Mouse (Mus musculus) midbrain, embryonic 10.5 days (tissue): ENCODE measurements around the gene Hoxa9. TPM values are rescaled to one million over a fixed set of nuclear protein-coding genes. Genes with fewer than 3 reads are reported as not detected.

Experiments
- DNase-seq: peaks from one replicate; pipeline ENCODE4 v3.0.0-alpha.2; 2017; ENCODE audit warnings: low spot score
- H3K27ac ChIP-seq: fragments of 300-500 bp; sonication (generic); replicated peaks from 2 replicates; pipeline ENCODE4 v1.5.1; 2016; ENCODE audit warnings: mild to moderate bottlenecking
- H3K27me3 ChIP-seq: fragments of 300-500 bp; sonication (generic); 2 replicates; pipeline ENCODE4 v1.6.1; 2016; ENCODE audit warnings: low read depth, mild to moderate bottlenecking; ENCODE audit not compliant: poor library complexity, severe bottlenecking
- H3K36me3 ChIP-seq: fragments of 300-500 bp; sonication (generic); 2 replicates; pipeline ENCODE4 v1.6.1; 2016; ENCODE audit warnings: mild to moderate bottlenecking, moderate library complexity
- H3K4me1 ChIP-seq: fragments of 300-500 bp; sonication (generic); 2 replicates; pipeline ENCODE4 v1.6.1; 2016
- H3K4me3 ChIP-seq: fragments of 300-500 bp; sonication (generic); 2 replicates; pipeline ENCODE4 v1.5.1; 2016; ENCODE audit warnings: mild to moderate bottlenecking, moderate library complexity
- H3K9me3 ChIP-seq: fragments of 300-500 bp; sonication (generic); replicated peaks from 2 replicates; pipeline ENCODE4 v1.6.1; 2016; ENCODE audit warnings: mild to moderate bottlenecking
- WGBS: fragments of 180-500 bp; shearing (Covaris S2); methylation state at CpG from one replicate; pipeline ENCODE4 v1.1.7; 2016; 5-methylcytosine and 5-hydroxymethylcytosine counted together
- polyA plus RNA-seq: library from polyadenylated mRNA; unstranded; fragments of >200 nt; fragmentation: Nextera tagmentation; extraction: Ambion mirVana; gene quantifications from 2 replicates; pipeline ENCODE4 v1.2.1, GENCODE M21; 2016

Gene Hoxa9
- polyA plus RNA-seq, 1 experiment from 2014 or later, result not detected

DNA sequence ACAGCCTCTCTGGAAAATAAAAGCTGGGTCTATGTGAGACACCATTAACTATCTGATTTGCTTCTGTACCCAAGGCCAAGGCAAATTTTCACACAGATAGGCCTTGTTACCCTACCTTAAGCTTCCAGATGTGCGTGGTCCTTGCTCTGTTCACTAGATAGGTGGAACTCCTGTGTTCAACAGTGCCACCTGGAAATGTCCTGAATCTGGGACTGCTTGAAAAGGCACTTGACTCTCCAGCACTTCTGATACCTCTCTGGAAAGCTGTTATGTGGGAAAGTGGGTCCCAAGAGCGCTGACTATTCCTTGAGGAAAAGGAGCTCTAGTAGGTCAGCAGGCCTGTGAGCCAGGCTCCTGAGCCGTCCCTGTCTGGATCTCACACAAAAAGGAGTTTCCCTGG lies 5.9 kb upstream of the Hoxa9 start:
- 0 out of 2 replicates have a peak, but pooled peaks cover 4% of the 10 kb centered on the region for H3K4me1 ChIP-seq
- 5% methylated on average over 3 of the region's 3 CpGs for WGBS
- no peak overlapping the region for H3K27ac ChIP-seq
- no peaks in the 10 kb centered on the region for H3K9me3 ChIP-seq
- H3K4me3 ChIP-seq, result no peak overlapping the region
- peaks cover 100% of the 10 kb centered on the region for H3K27me3 ChIP-seq
- no peak for DNase-seq
- H3K36me3 ChIP-seq, result no peaks in the 10 kb centered on the region

DNA sequence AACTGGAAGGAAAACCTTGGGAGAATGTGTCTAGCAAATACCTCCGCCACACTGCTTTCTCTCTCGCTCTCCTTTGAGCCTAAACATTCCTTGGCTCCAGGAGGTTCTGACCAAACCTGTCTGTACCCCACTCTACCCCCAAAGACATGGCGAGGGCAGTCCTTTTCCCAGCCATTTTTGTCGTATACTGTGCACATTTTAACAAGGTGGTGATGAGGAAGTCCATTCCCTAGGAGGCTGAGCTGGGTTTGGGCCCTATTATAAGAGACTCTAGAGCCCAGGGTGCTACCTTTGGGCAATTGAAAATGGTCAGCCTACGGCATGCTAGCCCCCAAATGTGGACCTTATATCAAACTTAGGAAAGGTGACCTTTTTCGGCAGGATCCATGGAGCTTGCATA lies 5.0 kb upstream of the Hoxa9 start:
- no peak for DNase-seq
- no peaks in the 10 kb centered on the region for H3K36me3 ChIP-seq
- no peaks in the 10 kb centered on the region for H3K9me3 ChIP-seq
- 24% methylated on average over 6 of the region's 6 CpGs for WGBS
- 0 out of 2 replicates have a peak, but pooled peaks cover 4% of the 10 kb centered on the region for H3K4me1 ChIP-seq
- H3K4me3 ChIP-seq, result no peak overlapping the region
- peaks cover 100% of the 10 kb centered on the region for H3K27me3 ChIP-seq
- H3K27ac ChIP-seq, result no peak overlapping the region

DNA sequence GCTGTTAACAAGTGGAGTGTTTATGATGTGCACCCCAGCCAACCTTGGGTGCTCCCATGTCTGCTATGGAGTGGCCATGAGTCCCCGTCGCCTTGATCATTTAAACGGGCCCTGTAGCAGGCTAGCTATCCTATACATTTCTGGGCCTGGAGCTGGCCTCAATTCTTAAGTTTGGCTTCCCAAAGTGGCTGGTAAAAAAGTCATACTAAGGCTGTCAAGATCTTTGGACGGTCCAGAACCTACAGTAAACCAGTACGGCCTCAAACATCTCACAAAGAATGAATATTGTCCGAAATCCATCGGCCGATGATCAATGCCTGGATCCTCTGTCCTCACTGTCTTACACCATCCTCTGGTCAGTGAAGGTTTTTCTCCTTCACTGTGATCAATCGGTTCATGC lies 4.4 kb upstream of the Hoxa9 start:
- peaks cover 100% of the 10 kb centered on the region for H3K27me3 ChIP-seq

DNA sequence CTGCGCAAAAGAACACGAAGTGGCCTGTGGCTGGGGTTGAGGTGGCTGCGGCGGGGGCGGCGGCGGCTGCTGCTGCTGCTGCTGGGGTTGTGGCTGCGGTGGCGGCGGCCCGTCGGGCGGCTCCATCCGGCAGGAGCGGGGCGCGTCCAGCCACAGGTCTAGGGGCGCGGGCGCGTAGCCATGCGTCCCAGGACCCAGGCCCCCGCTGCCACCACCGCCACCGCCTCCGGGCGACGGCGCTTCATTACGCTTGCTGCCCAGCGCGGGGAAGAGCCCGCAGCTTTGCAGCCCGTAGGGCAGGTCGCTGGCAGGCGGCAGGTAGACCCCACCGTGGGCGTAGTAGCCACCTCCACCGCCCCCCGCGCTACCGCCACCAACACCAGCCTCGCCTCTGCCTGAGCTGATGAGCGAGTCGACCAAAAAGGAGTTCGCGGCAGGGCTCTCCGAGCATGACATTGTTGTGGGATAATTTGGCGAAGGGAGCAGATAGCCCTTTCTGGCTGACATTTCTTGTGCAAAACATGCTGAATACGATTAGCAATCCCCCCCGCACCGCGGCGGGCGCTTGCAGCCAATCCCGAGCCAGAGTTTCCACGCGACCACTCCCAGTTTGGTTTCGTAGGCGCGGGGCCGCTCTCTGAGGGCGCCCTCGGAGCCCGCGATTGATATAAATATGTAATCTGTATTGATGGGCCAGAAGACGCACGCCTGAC lies 3.7 kb upstream of the Hoxa9 start:
- DNase-seq, result no peak
- Histone ChIP-seq H3K36me3 (no peaks in the 10 kb centered on the region), H3K27ac (no peak overlapping the region), H3K27me3 (peaks cover 100% of the 10 kb centered on the region), H3K4me3 (0 out of 2 replicates have a peak overlapping the region, but pooled peaks have one; percentile 11), H3K4me1 (peaks cover 7% of the 10 kb centered on the region; the same call in 1 of the 2 replicates), H3K9me3 (no peaks in the 10 kb centered on the region)
- 2% methylated on average over 68 of the region's 68 CpGs for WGBS

More for the DNA sequence above, 4.4 kb upstream of the Hoxa9 start:
- Histone ChIP-seq H3K4me3 (no peak overlapping the region), H3K9me3 (no peaks in the 10 kb centered on the region), H3K4me1 (peaks cover 7% of the 10 kb centered on the region; the same call in 1 of the 2 replicates), H3K27ac (no peak overlapping the region), H3K36me3 (no peaks in the 10 kb centered on the region)
- no peak for DNase-seq
- 32% methylated on average over 9 of the region's 9 CpGs for WGBS

DNA sequence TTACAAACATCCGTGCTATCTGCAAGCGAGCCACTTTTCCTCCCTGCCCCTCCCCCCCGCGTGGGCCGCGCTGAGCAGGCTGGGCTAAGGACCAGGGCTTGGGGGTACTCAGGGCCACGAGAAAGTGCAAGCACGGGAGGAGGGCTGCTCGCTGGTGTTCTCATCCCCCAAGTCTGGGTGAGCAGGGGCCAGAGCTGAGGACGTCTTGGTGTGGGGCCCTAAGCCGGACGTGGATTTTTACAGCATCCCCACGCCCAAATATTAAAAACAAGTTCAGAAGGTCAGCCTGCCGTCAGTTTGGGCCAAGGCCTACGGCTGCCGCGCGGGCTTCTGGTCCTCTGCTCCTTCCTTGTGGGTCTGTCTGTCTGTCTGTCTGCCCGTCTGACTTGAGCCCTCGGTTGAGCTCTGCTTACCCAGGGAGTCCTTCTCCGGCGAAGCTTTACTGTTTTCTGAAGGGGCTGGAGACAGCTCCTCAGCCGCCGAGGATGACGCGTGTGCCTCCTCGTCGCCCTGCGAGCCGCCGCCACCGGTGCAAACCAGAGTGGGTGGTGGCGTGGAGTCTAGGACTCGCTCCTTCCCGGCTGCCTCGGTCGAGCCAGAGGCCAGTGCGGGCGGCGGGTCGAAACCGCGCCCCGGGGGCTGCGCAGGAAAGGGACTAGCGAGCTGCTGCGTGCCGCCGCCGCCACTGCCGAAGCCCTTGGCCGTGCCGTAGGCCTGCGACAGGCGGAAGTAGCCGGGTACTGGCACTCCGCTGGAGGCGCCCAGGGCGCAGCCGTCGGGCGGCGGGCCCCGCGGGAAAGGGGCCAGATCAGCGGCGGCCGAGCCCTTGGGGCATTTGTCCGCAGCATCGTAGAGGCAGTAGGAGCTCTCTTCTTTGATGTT lies 2.9 kb upstream of the Hoxa9 start:
- 1% methylated on average over 70 of the region's 70 CpGs for WGBS
- Histone ChIP-seq H3K4me1 (peaks cover 7% of the 10 kb centered on the region; the same call in 1 of the 2 replicates), H3K27ac (no peak overlapping the region), H3K4me3 (no peak overlapping the region), H3K27me3 (peaks cover 100% of the 10 kb centered on the region), H3K9me3 (no peaks in the 10 kb centered on the region), H3K36me3 (no peaks in the 10 kb centered on the region)
- no peak for DNase-seq

DNA sequence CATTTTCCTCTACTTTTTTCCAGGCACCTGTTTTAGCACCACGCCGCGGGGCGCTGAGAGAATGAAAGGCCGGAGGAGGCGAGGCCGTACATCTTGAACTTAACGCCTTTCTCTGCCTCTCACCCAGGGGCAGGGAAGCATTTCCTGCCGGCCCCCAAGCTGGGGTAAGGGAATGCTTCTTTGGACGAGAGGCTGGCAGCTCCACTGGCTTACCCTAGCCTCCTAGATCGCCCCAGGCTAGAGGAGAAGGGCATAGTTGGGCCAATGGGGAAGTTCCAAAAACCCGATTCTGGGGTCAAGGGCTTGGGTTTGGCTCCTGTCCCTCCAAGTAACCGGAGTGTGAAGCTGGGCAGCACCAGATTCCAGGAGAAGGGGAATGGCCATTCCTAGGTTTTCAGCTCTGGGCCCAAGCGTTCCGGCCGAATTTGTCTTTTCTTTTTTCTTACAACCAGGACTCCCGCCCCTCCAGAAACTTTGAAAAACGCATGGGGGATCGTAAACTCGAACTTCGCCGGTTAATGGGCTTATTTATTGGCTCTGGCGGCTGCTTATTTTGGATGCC lies 2.2 kb upstream of the Hoxa9 start:
- Histone ChIP-seq H3K4me1 (peaks cover 7% of the 10 kb centered on the region; the same call in 1 of the 2 replicates), H3K9me3 (no peaks in the 10 kb centered on the region), H3K27ac (no peak overlapping the region), H3K27me3 (peaks cover 100% of the 10 kb centered on the region), H3K36me3 (no peaks in the 10 kb centered on the region), H3K4me3 (no peak overlapping the region)
- DNase-seq, result no peak
- WGBS, result 3% methylated on average over 23 of the region's 23 CpGs

DNA sequence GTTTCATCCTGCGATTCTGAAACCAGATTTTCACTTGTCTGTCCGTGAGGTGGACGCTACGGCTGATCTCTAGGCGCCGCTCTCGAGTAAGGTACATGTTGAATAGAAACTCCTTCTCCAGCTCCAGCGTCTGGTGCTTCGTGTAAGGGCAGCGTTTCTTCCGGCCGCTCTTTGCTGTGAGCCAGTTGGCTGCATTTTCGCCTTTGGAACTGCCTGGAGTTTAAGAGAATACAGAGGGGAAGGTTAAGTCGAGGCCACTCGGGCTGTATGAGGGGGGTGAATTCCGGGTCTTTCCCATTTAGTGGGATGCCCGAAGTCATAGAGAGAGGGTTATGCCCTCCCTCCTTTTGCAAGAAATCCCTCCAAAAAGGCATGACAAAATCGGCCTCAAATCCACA lies 1.7 kb upstream of the Hoxa9 start:
- Histone ChIP-seq H3K27ac (no peak overlapping the region), H3K4me3 (no peak overlapping the region), H3K27me3 (peaks cover 100% of the 10 kb centered on the region), H3K9me3 (no peaks in the 10 kb centered on the region), H3K36me3 (no peaks in the 10 kb centered on the region), H3K4me1 (peaks cover 7% of the 10 kb centered on the region; the same call in 1 of the 2 replicates)
- no peak for DNase-seq
- under 1% methylated on average over 18 of the region's 18 CpGs for WGBS

DNA sequence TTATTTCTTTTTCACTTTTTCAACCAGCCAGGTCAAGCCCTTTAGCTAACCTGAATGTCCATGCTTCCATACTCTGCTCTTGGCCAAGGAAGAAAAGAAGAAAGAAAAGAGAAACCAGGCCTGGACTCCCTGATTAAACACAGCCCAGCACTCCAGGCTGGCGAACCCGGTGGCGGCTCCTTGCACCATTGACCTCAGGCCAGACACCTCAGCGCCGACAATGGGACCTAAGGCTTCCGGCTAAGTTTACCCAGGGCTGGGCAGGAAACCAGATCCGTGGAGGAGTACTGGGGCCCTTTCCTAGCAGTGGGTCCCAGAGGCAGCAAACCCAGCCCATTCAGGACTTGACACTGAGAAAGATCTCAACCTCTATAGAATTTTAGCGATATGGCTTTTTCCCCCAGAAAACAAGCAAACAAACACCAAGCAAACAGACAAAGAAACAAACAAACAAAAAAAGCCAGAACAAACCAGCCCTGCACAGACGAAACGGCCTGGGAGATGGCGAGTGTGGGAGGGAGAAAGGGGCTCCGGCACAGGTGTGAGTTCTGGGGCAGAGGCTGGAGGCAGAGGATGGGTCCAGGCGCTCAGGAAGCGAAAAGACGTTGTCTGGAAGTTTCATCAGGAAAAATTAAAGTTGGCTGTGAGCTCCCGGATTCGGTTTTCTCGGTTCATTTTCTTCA lies 1.1 kb upstream of the Hoxa9 start:
- peaks cover 7% of the 10 kb centered on the region; the same call in 1 of the 2 replicates for H3K4me1 ChIP-seq
- no peaks in the 10 kb centered on the region for H3K36me3 ChIP-seq
- H3K27ac ChIP-seq, result no peak overlapping the region
- H3K27me3 ChIP-seq, result peaks cover 100% of the 10 kb centered on the region
- WGBS, result under 1% methylated on average over 18 of the region's 18 CpGs
- DNase-seq, result no peak
- no peak overlapping the region for H3K4me3 ChIP-seq
- no peaks in the 10 kb centered on the region for H3K9me3 ChIP-seq

DNA sequence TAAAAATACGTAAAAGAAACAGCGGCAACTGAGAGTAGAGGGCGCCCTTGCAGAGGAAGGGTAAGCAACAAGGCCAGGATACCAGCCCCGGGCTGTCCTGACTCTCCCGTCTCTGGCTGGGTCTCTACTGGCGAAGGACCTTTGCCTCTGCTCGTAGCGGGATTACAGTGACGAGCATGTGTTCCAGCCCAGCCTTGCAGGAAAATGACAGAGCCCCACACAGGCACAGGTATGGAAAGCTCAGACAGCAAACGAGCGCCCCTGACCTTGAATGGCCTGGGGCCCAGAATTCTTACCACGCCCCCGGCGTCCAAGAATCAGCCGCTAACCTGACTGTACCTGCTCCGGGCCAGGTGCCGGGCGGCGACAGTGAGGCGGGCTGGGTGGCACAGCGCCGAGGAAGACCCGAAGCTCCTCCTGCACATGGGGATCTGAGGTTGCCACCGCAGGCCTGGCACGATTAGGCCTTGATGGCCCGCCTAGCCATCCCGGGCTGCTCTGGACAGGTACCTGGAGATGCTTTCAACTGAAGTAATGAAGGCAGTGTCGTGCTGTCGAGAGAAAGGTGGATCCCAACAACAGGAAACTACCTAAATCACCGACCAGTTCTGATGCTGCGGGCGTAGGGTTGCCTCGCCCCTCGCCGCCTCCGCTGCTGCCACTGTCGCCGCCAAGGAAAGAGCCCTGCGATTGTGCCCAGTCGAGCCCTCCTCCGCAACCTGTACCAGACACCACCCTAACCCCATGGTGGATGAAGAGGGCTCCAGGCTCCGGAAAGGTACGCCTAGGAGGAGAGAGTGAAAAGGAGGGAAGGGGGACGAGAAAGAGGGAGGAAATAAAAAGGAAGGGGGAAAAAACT lies 1.1 kb downstream of the Hoxa9 start:
- H3K4me1 ChIP-seq, result peaks cover 7% of the 10 kb centered on the region; the same call in 1 of the 2 replicates
- 3% methylated on average over 44 of the region's 44 CpGs for WGBS
- H3K9me3 ChIP-seq, result no peaks in the 10 kb centered on the region
- H3K36me3 ChIP-seq, result no peaks in the 10 kb centered on the region
- peak; percentile 53 for DNase-seq
- peaks cover 100% of the 10 kb centered on the region for H3K27me3 ChIP-seq
- no peak overlapping the region for H3K4me3 ChIP-seq
- no peak overlapping the region for H3K27ac ChIP-seq

DNA sequence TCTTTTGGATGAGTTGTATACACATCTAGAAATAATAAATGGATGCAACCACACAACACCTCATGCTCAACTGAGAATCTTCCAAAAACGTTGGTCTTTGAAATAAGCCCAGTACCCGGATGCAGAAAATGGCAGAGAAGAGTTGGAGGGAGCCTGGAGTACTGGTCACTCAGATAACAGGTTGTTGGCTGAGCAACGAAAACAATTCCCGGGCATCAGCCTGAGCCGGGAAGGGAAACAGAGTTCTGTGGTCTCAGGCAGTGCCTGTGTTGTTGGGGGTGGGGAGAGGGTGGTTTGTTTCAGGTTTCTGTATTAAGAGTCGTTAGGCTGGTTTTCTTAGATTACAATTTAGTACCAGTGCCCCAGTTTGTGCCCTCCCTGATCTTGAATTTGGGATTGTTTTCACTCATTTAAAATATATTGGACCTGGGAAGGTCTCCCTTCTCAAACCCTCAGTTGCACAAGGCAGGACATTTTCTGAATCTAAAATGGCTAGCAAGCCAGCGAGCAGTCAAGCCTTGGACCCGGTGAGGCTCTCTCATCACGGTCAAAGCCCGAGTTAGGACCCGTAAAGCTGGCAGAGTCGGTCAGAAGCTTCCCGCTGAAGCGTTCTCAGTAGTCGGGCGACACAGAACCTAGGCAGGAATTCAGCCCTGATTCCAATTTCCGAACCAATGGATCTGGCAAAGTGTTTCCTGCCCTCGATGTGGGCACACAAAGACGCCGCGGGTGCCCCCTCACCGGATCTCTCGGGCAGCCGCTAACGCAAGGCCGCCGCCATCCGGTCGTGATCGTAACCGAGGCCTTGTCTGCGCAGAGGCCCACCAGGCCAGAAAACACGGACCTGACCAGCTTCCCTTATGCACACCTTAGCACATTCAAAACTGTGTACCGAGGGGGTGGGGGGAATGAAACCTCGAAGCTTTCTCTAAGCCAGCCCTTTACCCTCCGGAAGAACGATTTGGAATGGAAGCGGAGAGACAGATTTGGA lies 2.1 kb downstream of the Hoxa9 start:
- 2% methylated on average over 38 of the region's 38 CpGs for WGBS
- DNase-seq, result peak; percentile 61

More for the DNA sequence above, 2.1 kb downstream of the Hoxa9 start:
- no peaks in the 10 kb centered on the region for H3K36me3 ChIP-seq
- H3K4me1 ChIP-seq, result peaks cover 3% of the 10 kb centered on the region; the same call in 1 of the 2 replicates
- no peak overlapping the region for H3K27ac ChIP-seq
- no peaks in the 10 kb centered on the region for H3K9me3 ChIP-seq
- H3K27me3 ChIP-seq, result peaks cover 100% of the 10 kb centered on the region
- no peak overlapping the region for H3K4me3 ChIP-seq
